Mouse (Mus musculus) erythroblast, embryonic 14.5 days (primary cell): ENCODE results near the gene Oas1g.

ENCODE experiments used
- GATA1 ChIP-seq: IDR thresholded peaks from 2 replicates; pipeline ENCODE4 v1.6.1; 2012; ENCODE audit warnings: low read length, inconsistent platforms, mixed read lengths
- TAL1 ChIP-seq: IDR thresholded peaks from 3 replicates; pipeline ENCODE4 v1.6.1; 2012; ENCODE audit warnings: low read length, inconsistent platforms, mixed read lengths

- TF ChIP-seq GATA1 (no peak), TAL1 (no peak)
Observed at GRCm38 (mm10) chr5:120847067-120847466, 40.3 kb downstream of the Oas1g start, which contains the start of gene Oas1f.
